Mouse (Mus musculus): ENCODE measurements around the gene Mapt. TPM values are rescaled to one million over a fixed set of nuclear protein-coding genes. Genes with fewer than 3 reads are reported as not detected.

Gene Mapt
- total and polyA plus RNA-seq, 3 experiments: 0.21 to 1.7 (median 0.64) TPM

- Histone ChIP-seq H3K4me2 (ENCODE audit: insufficient read depth, low read depth, poor library complexity, severe bottlenecking) (no peak overlapping the region), H3K27ac (ENCODE audit: insufficient read depth, low read depth) (no peak overlapping the region), H3K27me3 (replicated peaks) (peaks cover 21% of the 10 kb centered on the region), H3K79me2 (replicated peaks; ENCODE audit: control insufficient read depth, extremely low read depth, insufficient read depth, poor library complexity, severe bottlenecking) (no peaks in the 10 kb centered on the region), H3K4me1 (ENCODE audit: control insufficient read depth in 1 of 2, insufficient read depth in 2 of 2) (peaks cover 0 to 16% of the 10 kb centered on the region in 2 experiments; a peak in 2 of 4 replicates), H3K9ac (ENCODE audit: insufficient read depth, low read depth) (no peak overlapping the region), H3K4me3 (replicated peaks in 1 of 3; ENCODE audit: low read depth in 2 of 3, low read length in 2 of 3, poor library complexity in 1 of 3) (no peak overlapping the region), H3K9me3 (replicated peaks; ENCODE audit: low read length) (peaks cover 3% of the 10 kb centered on the region), H3K36me3 (replicated peaks in 1 of 2; ENCODE audit: control insufficient read depth in 1 of 2, insufficient read depth in 1 of 2, low read length in 1 of 2) (no peaks in the 10 kb centered on the region)
- TF ChIP-seq ZC3H11A (IDR thresholded peaks at IDR 0.05; ENCODE audit: low read depth, low read length) (no peak), SIN3A (IDR thresholded peaks at IDR 0.05; ENCODE audit: low read length) (no peak), CTCF (conservative IDR thresholded peaks at IDR 0.05 in 1 of 2, IDR thresholded peaks at IDR 0.05 in 1 of 2; ENCODE audit: low read depth in 2 of 2, low read length in 2 of 2) (no peak), HCFC1 (IDR thresholded peaks at IDR 0.05; ENCODE audit: low read depth, low read length) (no peak), NELFE (IDR thresholded peaks at IDR 0.05; ENCODE audit: low read depth, low read length) (no peak), E2F4 (IDR thresholded peaks at IDR 0.05; ENCODE audit: insufficient replicate concordance, low read depth, low read length) (no peak), JUND (conservative IDR thresholded peaks at IDR 0.05; ENCODE audit: low read depth, low read length) (no peak), RAD21 (IDR thresholded peaks at IDR 0.05; ENCODE audit: low read depth, low read length) (no peak), CHD2 (IDR thresholded peaks at IDR 0.05; ENCODE audit: low read length) (no peak), USF1 (IDR thresholded peaks at IDR 0.05; ENCODE audit: low read depth, low read length) (no peak), TBP (conservative IDR thresholded peaks at IDR 0.05; ENCODE audit: low read depth, low read length) (no peak), ZMIZ1 (IDR thresholded peaks at IDR 0.05; ENCODE audit: low read depth, low read length) (no peak), MAFK (IDR thresholded peaks at IDR 0.05; ENCODE audit: insufficient replicate concordance, low read length) (no peak), SMC3 (IDR thresholded peaks at IDR 0.05; ENCODE audit: low read depth, low read length) (no peak), NRF1 (IDR thresholded peaks at IDR 0.05; ENCODE audit: low read depth, low read length) (no peak), POLR2AphosphoS2 (IDR thresholded peaks at IDR 0.05; ENCODE audit: low read depth, low read length) (no peak), ZKSCAN1 (IDR thresholded peaks at IDR 0.05; ENCODE audit: borderline replicate concordance, low read depth, low read length) (no peak), POLR2A (IDR thresholded peaks at IDR 0.05; ENCODE audit: low read depth, low read length) (no peak), BHLHE40 (IDR thresholded peaks at IDR 0.05; ENCODE audit: low read depth, low read length) (no peak), UBTF (IDR thresholded peaks at IDR 0.05; ENCODE audit: low read depth, low read length) (no peak)
- DNase-seq (ENCODE audit: extremely low read depth): no peak
- dilution Hi-C loops (cut with MboI; ENCODE audit: extremely low pct_ligation_motif_present, extremely low pct_unique_long_range_greater_than_20kb, low sequenced_read_pairs) (no loop called here), in situ Hi-C loops (cut with MboI; ENCODE audit: low pct_ligation_motif_present, low pct_unique_long_range_greater_than_20kb, low sequenced_read_pairs) (no loop called here)
These were observed 50.3 kb downstream of the Mapt start for GRCm38 (mm10) chr11:104281501-104281900.

GRCm38 (mm10) chr11:104287113-104287512 is 55.9 kb downstream of the Mapt start:
- Histone ChIP-seq H3K79me2 (replicated peaks; ENCODE audit: control insufficient read depth, extremely low read depth, insufficient read depth, poor library complexity, severe bottlenecking) (no peaks in the 10 kb centered on the region), H3K36me3 (replicated peaks in 1 of 2; ENCODE audit: control insufficient read depth in 1 of 2, insufficient read depth in 1 of 2, low read length in 1 of 2) (no peaks in the 10 kb centered on the region), H3K9ac (ENCODE audit: insufficient read depth, low read depth) (no peak overlapping the region), H3K27me3 (replicated peaks) (peaks cover 3% of the 10 kb centered on the region), H3K4me3 (replicated peaks in 1 of 3; ENCODE audit: low read depth in 2 of 3, low read length in 2 of 3, poor library complexity in 1 of 3) (no peak overlapping the region), H3K9me3 (replicated peaks; ENCODE audit: low read length) (peaks cover 5% of the 10 kb centered on the region), H3K27ac (ENCODE audit: insufficient read depth, low read depth) (no peak overlapping the region), H3K4me2 (ENCODE audit: insufficient read depth, low read depth, poor library complexity, severe bottlenecking) (no peak overlapping the region), H3K4me1 (ENCODE audit: control insufficient read depth in 1 of 2, insufficient read depth in 2 of 2) (peaks cover 7 to 24% of the 10 kb centered on the region in 2 experiments)
- TF ChIP-seq SMC3 (IDR thresholded peaks at IDR 0.05; ENCODE audit: low read depth, low read length) (no peak), USF1 (IDR thresholded peaks at IDR 0.05; ENCODE audit: low read depth, low read length) (no peak), ZKSCAN1 (IDR thresholded peaks at IDR 0.05; ENCODE audit: borderline replicate concordance, low read depth, low read length) (no peak), ETS1 (conservative IDR thresholded peaks at IDR 0.05; ENCODE audit: low read depth, low read length) (no peak), E2F4 (IDR thresholded peaks at IDR 0.05; ENCODE audit: insufficient replicate concordance, low read depth, low read length) (no peak), RAD21 (IDR thresholded peaks at IDR 0.05; ENCODE audit: low read depth, low read length) (no peak), KAT2A (IDR thresholded peaks at IDR 0.05; ENCODE audit: insufficient replicate concordance, low read length) (no peak), HCFC1 (IDR thresholded peaks at IDR 0.05; ENCODE audit: low read depth, low read length) (no peak), SIN3A (IDR thresholded peaks at IDR 0.05; ENCODE audit: low read length) (no peak), POLR2AphosphoS2 (IDR thresholded peaks at IDR 0.05; ENCODE audit: low read depth, low read length) (no peak), POLR2A (IDR thresholded peaks at IDR 0.05; ENCODE audit: low read depth, low read length) (no peak), MAFK (IDR thresholded peaks at IDR 0.05; ENCODE audit: insufficient replicate concordance, low read length) (no peak), CHD1 (IDR thresholded peaks at IDR 0.05; ENCODE audit: low read depth, low read length) (no peak), ELF1 (IDR thresholded peaks at IDR 0.05; ENCODE audit: low read depth, low read length) (no peak), MXI1 (IDR thresholded peaks at IDR 0.05; ENCODE audit: low read depth, low read length) (no peak), TCF12 (IDR thresholded peaks at IDR 0.05; ENCODE audit: low read depth, low read length) (no peak)
- DNase-seq (ENCODE audit: extremely low read depth): no peak
- dilution Hi-C loops (cut with MboI; ENCODE audit: extremely low pct_ligation_motif_present, extremely low pct_unique_long_range_greater_than_20kb, low sequenced_read_pairs): no loop called here
- in situ Hi-C loops (cut with MboI; ENCODE audit: low pct_ligation_motif_present, low pct_unique_long_range_greater_than_20kb, low sequenced_read_pairs): no loop called here

All from CH12.LX (cell line).